Mouse (Mus musculus) heart, embryonic 16.5 days (tissue): Measurements from ENCODE around the gene Leprot. TPM values are rescaled to one million over a fixed set of nuclear protein-coding genes. Genes with fewer than 3 reads are reported as not detected.

Experiments used
- ATAC-seq: fragments of 200-750 bp; cut with Nextera tagmentation; replicated peaks from 2 replicates; pipeline ENCODE4 v1.8.0; 2017; ENCODE audit warnings: moderate number of reproducible peaks; ENCODE audit not compliant: insufficient read depth, low FRiP score; ENCODE audit errors: extremely low read depth
- H3K27ac ChIP-seq: fragments of 300-500 bp; sonication (generic); 2 replicates; pipeline ENCODE4 v1.5.1; 2014; ENCODE audit warnings: mild to moderate bottlenecking, low read length, control low read depth, moderate library complexity
- H3K27me3 ChIP-seq: fragments of 300-500 bp; sonication (generic); 2 replicates; pipeline ENCODE4 v1.6.1; 2014; ENCODE audit warnings: low read length, mixed read lengths; ENCODE audit not compliant: control insufficient read depth, insufficient read depth
- H3K36me3 ChIP-seq: fragments of 300-500 bp; sonication (generic); 2 replicates; pipeline ENCODE4 v1.6.1; 2014; ENCODE audit not compliant: control insufficient read depth, insufficient read depth
- H3K4me1 ChIP-seq: fragments of 300-500 bp; sonication (generic); 2 replicates; pipeline ENCODE4 v1.6.1; 2014; ENCODE audit warnings: low read length, mixed read lengths; ENCODE audit not compliant: control insufficient read depth, insufficient read depth
- H3K4me2 ChIP-seq: fragments of 300-500 bp; sonication (generic); 2 replicates; pipeline ENCODE4 v1.6.1; 2014; ENCODE audit warnings: low read depth, mild to moderate bottlenecking, control low read depth, low read length
- H3K4me3 ChIP-seq: fragments of 300-500 bp; sonication (generic); 2 replicates; pipeline ENCODE4 v1.5.1; 2014; ENCODE audit warnings: mild to moderate bottlenecking, control low read depth, low read length
- H3K9ac ChIP-seq: fragments of 300-500 bp; sonication (generic); 2 replicates; pipeline ENCODE4 v1.6.1; 2014; ENCODE audit warnings: low read length, control low read depth
- H3K9me3 ChIP-seq: fragments of 300-500 bp; sonication (generic); replicated peaks from 2 replicates; pipeline ENCODE4 v1.6.1; 2016; ENCODE audit warnings: low read length; ENCODE audit not compliant: control insufficient read depth
- WGBS: fragments of 180-500 bp; shearing (Covaris S2); extraction: QIAGEN DNeasy Blood & Tissue Kit; methylation state at CpG from one replicate; pipeline ENCODE4 v1.1.7; 2014; 5-methylcytosine and 5-hydroxymethylcytosine counted together
- polyA plus RNA-seq: library from polyadenylated mRNA; unstranded; fragments of >200 nt; fragmentation: Nextera tagmentation; extraction: Ambion mirVana; gene quantifications from 2 replicates; pipeline ENCODE4 v1.2.1, GENCODE M21; 2015

Gene Leprot
- polyA plus RNA-seq, 1 experiment from 2014 or later: 80.8 TPM

DNA sequence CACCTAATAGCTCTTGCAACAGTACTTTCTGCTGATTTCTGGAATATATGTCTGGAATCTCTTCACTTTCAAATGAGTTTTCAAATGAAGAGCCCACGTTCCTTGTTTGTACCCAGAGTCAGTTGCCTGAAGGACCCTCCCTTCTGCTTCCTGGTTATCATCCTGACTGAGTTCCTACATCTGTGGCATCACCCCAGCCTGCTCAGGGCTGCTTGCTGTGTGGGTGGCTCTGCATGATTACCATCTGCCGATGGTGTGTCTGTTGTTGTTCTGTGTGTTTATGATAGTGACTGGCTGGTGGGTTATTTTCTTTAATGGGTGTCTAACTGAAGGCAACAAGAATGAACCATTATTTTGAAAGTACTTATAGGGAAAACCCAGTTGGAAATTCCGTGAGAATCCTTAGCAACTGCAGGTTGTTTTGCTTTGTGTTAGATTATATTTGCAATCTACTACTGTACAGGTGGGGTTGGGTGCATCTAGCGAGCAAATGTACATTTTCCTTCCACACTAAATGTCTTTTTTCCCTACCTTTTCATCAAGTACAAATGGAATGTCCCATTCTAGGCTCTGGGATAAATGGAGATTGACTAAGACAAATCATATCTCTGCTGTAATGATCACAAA is 7.4 kb downstream of the Leprot start:
- Histone ChIP-seq H3K9me3 (no peaks in the 10 kb centered on the region), H3K4me3 (no peak overlapping the region), H3K27ac (no peak overlapping the region), H3K27me3 (no peaks in the 10 kb centered on the region), H3K4me1 (no peaks in the 10 kb centered on the region), H3K36me3 (peaks cover 7% of the 10 kb centered on the region), H3K4me2 (no peak overlapping the region), H3K9ac (no peak overlapping the region)
- no peak for ATAC-seq
- 77% methylated on average over 4 of the region's 4 CpGs for WGBS

DNA sequence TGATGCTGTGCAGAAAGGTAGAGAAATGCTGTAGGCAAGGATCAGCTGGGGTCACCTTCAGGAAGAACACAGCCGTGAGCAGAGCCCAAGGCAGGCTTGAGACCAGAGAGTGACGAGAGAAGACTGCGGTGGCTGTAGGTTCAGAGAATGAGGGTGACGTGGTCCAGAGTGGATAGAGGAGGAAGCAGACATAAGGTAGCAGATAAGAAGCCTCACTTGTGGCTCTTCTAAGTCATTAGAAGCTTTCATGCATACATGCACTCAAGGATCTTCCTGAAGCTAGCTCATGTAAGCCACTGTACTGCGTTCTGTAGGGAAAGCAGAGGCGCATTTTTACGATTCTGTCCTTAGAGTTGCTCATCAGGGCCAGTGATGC is 7.9 kb downstream of the Leprot start:
- H3K4me3 ChIP-seq: no peak overlapping the region
- WGBS: 73% methylated on average over 7 of the region's 7 CpGs
- H3K27ac ChIP-seq: no peak overlapping the region
- H3K9me3 ChIP-seq: no peaks in the 10 kb centered on the region
- no peaks in the 10 kb centered on the region for H3K27me3 ChIP-seq
- H3K4me1 ChIP-seq: no peaks in the 10 kb centered on the region
- ATAC-seq: no peak
- H3K36me3 ChIP-seq: peaks cover 9% of the 10 kb centered on the region
- no peak overlapping the region for H3K9ac ChIP-seq
- H3K4me2 ChIP-seq: no peak overlapping the region

DNA sequence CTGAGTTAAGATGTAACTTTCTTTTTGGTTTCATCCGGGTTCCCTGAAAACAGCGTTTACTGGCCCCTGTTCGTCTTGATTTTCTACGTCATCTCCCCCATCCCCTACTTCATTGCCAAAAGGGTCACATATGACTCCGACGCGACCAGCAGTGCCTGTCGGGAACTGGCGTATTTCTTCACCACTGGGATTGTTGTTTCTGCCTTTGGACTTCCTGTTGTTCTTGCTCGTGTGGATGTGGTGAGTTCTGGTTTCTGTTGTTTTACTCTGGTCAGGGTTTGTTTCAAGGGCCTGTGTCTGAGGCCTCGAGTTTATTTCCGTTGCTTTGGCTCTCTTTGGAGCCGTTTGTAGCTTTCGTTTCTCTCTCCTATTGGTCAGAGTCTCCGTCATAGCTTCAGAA is 8.5 kb downstream of the Leprot start:
- Histone ChIP-seq H3K4me3 (no peak overlapping the region), H3K27me3 (no peaks in the 10 kb centered on the region), H3K4me2 (no peak overlapping the region), H3K9ac (no peak overlapping the region), H3K36me3 (peaks cover 11% of the 10 kb centered on the region), H3K27ac (peak overlapping the region; percentile 19; the same call in 1 of the 2 replicates), H3K4me1 (no peaks in the 10 kb centered on the region), H3K9me3 (no peaks in the 10 kb centered on the region)
- no peak for ATAC-seq
- WGBS: 80% methylated on average over 15 of the region's 15 CpGs

DNA sequence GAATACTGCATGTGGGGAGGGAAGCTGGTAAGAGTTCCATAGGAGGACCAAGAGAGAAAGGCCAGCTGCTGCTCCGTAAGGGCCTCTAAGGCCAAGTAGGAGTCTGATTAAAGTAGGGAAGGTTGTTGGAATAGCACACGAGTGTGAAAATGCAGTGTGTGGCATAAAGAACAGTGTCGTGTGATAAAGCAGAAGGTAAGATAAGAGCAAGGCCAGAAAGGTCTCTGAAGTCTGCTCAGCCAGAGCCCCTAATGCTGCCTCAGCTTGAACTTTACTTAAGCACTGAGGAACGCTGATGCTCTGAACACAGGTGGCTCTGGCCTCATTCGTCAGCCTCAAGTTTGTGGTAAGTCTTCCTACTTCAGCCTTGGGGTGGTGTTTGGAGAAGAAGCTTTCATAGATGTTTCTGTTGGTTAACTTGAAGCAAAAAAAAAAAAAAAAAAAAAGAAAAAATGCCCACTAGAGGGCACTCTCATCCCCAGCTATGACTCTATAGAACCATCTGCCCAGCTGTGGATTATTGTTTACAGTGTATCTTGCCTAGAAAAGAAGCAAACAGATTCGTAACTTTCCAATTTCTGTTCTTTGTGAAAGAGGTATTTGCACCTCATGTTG is 9.5 kb downstream of the Leprot start:
- H3K27ac ChIP-seq: no peak overlapping the region

DNA sequence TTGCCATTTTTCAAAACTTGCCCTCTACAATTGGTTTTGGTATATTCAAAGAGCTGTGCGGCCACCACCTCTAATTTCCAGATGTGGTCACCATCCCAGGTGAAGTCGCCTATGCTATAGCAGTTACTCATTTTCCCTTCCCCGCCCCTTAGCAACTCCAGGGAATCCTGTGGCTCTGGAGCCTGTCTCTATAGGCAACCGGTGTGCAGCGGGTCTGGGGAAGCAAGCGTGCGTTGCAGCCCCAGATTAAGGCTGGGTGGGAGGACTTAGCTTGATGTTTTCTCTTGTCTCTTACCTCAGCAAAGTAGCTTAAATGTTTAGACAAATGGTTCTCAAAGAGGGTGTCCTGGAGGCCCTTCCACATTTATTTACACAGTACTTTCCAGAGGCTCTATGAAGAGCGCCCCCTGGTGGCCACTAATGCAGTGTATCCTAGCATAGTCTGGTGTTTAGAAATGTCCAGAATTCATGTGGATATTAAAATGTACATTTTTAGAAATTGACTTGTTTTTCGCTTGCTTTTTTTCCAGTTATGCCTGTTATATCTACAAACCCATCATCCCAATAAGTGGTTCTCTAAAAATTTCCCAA is 16.7 kb downstream of the Leprot start:
- Histone ChIP-seq H3K27ac (no peak overlapping the region), H3K9me3 (peaks cover 5% of the 10 kb centered on the region; the same call in 1 of the 2 replicates), H3K9ac (no peak overlapping the region), H3K27me3 (no peaks in the 10 kb centered on the region), H3K4me2 (no peak overlapping the region), H3K4me1 (no peaks in the 10 kb centered on the region), H3K4me3 (no peak overlapping the region), H3K36me3 (peaks cover 19% of the 10 kb centered on the region)
- no peak for ATAC-seq
- WGBS: 68% methylated on average over 9 of the region's 9 CpGs

More for the DNA sequence above, 9.5 kb downstream of the Leprot start:
- no peaks in the 10 kb centered on the region for H3K4me1 ChIP-seq
- WGBS: 24% methylated on average over 6 of the region's 6 CpGs
- no peak overlapping the region for H3K4me3 ChIP-seq
- no peak overlapping the region for H3K9ac ChIP-seq
- ATAC-seq: no peak
- H3K36me3 ChIP-seq: peaks cover 14% of the 10 kb centered on the region
- no peak overlapping the region for H3K4me2 ChIP-seq
- H3K9me3 ChIP-seq: no peaks in the 10 kb centered on the region
- no peaks in the 10 kb centered on the region for H3K27me3 ChIP-seq

DNA sequence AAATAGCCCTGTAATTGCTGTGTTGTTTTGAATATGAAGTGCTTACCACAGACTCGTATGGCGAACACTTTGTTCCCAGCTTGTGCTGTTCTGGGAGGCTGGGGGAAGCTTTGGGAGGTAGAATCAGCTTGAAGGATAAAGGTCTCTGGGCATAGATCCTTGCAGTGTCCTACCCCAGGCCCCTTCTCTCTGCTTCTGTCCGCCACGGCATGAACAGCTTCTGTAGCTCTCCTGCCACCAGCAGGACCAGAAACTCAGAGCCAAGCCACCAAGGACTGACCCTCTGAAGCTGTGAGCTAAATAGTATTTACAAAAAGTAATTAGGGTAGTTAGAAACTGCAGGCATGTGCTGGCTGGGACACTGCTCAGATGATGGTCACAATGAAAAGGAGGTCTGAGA is 17.2 kb downstream of the Leprot start:
- Histone ChIP-seq H3K9me3 (peaks cover 5% of the 10 kb centered on the region; the same call in 1 of the 2 replicates), H3K9ac (no peak overlapping the region), H3K4me2 (no peak overlapping the region), H3K27ac (no peak overlapping the region), H3K4me3 (no peak overlapping the region), H3K27me3 (no peaks in the 10 kb centered on the region), H3K4me1 (no peaks in the 10 kb centered on the region), H3K36me3 (peaks cover 16% of the 10 kb centered on the region)
- ATAC-seq: no peak
- WGBS: 95% methylated on average over 4 of the region's 4 CpGs

DNA sequence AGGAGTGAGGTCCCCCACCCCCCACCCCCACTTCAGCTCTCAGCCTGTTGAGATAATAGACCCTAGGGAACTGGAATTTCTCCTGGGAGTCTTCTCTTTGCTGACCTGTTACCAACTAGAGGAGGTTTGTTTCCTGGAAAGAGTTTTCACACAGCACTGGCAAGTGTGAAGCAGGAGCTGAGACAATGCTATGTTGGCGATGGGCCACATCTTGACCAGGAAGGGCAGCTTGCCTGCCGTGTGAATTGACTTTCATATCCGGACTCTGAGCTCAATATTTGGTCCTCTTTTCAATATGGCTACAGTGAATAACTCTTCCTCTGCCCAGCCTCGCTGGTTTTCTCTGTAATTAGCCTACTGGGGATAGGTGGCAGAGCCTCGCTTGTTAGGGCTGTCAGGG is 21.6 kb downstream of the Leprot start:
- Histone ChIP-seq H3K9ac (no peak overlapping the region), H3K9me3 (peaks cover 5% of the 10 kb centered on the region; the same call in 1 of the 2 replicates), H3K4me1 (no peaks in the 10 kb centered on the region), H3K27ac (no peak overlapping the region), H3K36me3 (no peaks in the 10 kb centered on the region), H3K27me3 (no peaks in the 10 kb centered on the region), H3K4me3 (no peak overlapping the region), H3K4me2 (no peak overlapping the region)
- no peak for ATAC-seq
- WGBS: 62% methylated on average over 5 of the region's 5 CpGs

DNA sequence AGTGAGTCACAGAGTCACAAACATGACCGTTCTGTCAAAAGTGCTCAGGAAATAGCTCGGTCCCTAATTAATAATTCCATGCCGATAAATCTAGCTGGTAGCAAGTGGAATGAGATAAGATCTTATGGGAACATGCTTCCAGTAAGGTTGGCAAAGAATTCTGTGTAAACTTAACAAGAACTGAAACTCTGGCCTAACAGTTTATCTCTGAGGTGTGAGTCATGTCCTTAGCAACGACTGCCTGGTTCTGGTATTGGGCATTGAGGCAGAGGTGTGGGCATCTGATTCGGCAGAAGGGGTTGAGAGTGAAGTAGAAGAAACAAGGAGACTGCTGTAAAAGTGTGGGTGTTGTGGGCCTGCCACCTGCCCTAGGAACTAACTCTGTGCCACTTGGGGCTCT is 22.3 kb downstream of the Leprot start:
- H3K9ac ChIP-seq: no peak overlapping the region
- no peak overlapping the region for H3K4me3 ChIP-seq
- no peaks in the 10 kb centered on the region for H3K4me1 ChIP-seq
- no peak for ATAC-seq
- peaks cover 5% of the 10 kb centered on the region; the same call in 1 of the 2 replicates for H3K9me3 ChIP-seq
- 70% methylated on average over 5 of the region's 5 CpGs for WGBS
- H3K36me3 ChIP-seq: no peaks in the 10 kb centered on the region
- H3K27me3 ChIP-seq: no peaks in the 10 kb centered on the region
- H3K4me2 ChIP-seq: no peak overlapping the region
- no peak overlapping the region for H3K27ac ChIP-seq

DNA sequence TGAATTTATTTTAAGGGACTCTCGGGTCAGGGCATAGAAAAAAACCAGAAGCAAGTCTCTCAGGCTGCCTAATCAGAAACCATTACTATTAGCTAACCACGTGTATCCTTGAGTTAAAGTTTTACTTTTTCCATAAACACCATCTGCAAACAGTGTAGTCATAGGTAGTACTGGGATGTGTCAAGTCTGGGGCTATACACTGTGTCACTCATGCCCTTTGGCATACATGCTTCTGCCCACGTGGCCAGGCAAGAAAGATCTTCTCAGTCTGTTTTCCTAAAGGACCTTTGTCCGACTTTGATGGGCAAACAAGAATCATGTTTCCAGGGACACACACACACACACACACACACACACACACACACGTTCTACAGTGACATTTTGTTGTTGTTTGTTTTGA is 27.3 kb downstream of the Leprot start:
- H3K4me2 ChIP-seq: no peak overlapping the region
- H3K4me1 ChIP-seq: no peaks in the 10 kb centered on the region
- 62% methylated on average over 5 of the region's 5 CpGs for WGBS
- no peak overlapping the region for H3K4me3 ChIP-seq
- no peak overlapping the region for H3K27ac ChIP-seq
- no peak for ATAC-seq
- no peak overlapping the region for H3K9ac ChIP-seq
- no peaks in the 10 kb centered on the region for H3K9me3 ChIP-seq
- H3K36me3 ChIP-seq: no peaks in the 10 kb centered on the region
- no peaks in the 10 kb centered on the region for H3K27me3 ChIP-seq
